Mouse (Mus musculus): ENCODE measurements around the gene Phkg2.
"Not testable (repeated sequence)": the region's sequence is repeated elsewhere in the genome, so short reads cannot be mapped to it uniquely, and the experiment has no call there.

Phkg2 gene

GRCm38 (mm10) chr7:127604256-127604655 lies 31.1 kb downstream of the Phkg2 start:
- DNase-seq = no peak

DNA sequence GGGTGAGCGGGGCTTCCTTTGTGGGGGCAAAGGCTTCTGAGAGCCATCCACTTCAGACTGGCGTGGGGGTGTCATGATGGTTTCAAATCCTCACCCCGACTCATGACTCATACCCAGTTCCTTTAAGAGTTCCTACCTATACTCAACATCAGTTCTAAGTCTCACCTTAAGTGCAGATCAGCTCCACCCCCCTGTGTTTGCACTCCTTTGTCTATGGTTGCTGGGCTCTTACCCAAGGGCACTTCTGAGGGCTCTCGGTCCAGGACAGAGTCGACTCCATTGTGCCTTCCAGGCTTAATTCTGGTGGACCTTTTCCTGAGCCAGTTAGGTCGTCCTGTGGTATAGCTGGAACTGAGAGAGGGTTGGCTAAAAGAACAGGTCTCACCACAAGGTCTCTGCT lies 34.0 kb downstream of the Phkg2 start:
- no peak for DNase-seq

DNA sequence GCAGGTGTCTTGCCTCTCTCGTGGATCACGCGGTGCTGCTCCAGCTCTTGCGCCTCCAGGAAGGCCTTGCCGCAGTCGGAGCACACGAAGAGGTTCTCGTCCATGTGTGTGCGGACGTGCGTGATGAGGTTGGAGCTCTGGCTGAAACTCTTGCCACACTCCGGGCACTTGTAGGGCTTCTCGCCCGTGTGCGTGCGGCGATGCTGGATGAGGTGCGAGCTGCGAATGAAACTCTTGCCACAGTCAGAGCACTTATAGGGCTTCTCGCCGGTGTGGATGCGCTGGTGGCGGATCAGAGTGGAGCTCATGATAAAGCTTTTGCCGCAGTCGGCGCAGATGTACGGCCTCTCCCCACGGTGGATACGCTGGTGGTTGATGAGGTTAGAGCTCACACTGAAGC lies 37.9 kb downstream of the Phkg2 start:
- no peak for DNase-seq

- DNase-seq = no peak
Observed at GRCm38 (mm10) chr7:127611561-127611960, 38.4 kb downstream of the Phkg2 start.

GRCm38 (mm10) chr7:127613501-127613900 lies 40.4 kb downstream of the Phkg2 start:
- DNase-seq = no peak

- no peak for DNase-seq
Observed at GRCm38 (mm10) chr7:127614091-127614490, 41.0 kb downstream of the Phkg2 start.

GRCm38 (mm10) chr7:127614511-127614890 lies 41.4 kb downstream of the Phkg2 start:
- peak; percentile 81 for DNase-seq

DNA sequence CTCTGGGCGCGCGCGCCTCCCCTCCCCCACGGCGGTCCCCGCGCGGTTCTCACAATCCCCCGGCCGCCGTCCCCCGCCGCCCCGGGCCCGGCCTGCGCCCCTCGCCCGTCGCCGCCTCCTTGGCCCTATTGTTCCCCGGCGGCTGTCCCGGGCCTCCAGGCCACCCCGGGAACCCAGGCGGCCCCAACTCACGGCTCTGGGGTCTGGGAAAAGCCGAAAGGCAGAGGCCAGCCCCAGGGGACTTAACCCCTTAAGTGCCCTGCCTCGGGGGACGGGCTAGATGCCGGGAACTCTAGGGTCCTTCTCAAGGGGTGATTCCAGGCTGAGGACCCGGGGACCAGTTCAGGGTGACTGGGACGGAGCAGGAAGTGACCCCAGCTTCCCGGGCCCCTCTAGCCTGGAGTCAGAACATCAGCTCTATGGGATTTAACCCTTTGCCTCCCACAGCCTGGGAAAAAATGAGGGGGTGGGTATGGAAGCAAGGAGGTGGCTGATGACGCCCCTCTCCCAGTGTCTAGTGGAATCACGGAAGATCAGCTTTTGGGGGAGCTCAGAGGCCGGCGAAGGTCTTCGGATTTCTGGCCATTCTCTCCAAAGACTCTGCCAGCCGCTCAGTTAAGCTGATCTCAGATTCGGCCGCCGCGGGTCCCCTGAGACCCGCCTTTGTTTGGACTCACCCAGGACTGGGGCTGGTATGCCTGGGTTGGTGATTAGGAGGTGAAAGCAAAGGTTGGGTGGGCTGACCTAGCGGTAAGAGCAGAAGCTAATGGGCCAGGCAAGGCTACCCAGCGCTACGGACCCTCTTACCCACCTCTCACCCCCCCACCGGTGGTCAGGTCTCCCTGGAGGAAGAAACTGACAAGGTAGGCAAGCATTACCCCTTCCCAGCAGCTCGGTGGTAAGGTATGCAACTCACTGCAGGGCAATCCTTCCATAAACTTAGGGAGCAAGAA lies 42.0 kb downstream of the Phkg2 start, which contains the start of gene Zfp629:
Gene Zfp629, minus strand, starts transcription at position 907 of the 953 bp plus-strand sequence.
- DNase-seq = peak; percentile 85

DNA sequence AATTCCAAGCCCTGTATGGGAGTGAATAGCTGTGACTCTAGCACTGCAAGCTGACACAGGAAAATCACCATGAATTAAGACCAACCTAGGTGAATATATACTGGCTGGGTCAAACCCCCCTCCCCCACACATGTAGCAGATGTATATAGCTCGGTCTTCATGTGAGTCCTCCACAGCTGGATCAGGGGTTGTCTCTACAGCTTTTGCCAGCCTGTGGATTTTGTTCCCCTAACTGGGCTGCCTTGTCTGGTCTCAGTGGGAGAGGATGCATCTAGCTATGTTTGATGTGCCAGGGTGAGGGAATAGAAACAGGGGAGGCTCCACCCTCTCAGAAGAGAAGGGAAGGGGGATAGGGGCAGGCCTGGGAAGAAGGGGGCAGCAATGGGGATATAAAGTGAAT lies 43.2 kb downstream of the Phkg2 start:
- no peak for DNase-seq

DNA sequence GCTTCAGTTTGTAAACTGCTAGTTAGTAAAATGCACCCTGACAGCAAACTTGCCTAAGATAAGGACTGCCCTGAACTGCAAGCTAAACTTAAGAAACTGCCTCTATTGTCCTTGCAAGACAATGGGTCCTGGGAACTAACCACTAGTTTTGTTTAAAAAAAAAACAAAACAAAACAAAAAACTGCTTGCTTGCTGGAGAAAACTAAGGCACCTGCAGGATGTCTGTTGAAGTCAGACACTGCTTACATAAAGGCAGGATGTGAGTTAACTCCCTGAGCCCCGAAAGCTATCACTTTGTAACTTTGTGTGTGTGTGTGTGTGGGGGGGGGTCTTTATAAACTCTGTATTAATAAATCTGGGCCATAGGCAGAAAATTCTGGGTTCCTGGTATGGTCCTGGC lies 43.7 kb downstream of the Phkg2 start:
- DNase-seq = no peak

DNA sequence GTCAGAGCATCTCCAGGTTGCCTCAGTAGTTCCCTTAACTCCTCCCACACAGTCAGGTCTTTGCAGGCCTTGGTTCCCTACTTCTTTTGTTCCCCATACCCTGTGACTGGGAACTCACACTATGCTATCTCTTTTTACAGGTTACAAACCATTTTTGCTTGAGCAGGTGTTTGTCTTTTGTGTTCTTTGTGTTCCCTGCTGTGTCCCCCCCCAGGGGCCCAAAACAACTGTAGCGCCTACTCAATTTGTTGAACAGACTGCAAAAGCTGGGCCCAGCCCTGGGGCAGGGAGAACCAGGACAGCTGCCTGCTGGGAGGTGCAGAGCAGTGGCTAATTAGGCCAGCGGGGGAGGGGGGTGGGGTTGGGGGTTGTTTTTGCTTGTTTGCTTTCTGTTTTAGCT lies 44.8 kb downstream of the Phkg2 start:
- DNase-seq = no peak

DNA sequence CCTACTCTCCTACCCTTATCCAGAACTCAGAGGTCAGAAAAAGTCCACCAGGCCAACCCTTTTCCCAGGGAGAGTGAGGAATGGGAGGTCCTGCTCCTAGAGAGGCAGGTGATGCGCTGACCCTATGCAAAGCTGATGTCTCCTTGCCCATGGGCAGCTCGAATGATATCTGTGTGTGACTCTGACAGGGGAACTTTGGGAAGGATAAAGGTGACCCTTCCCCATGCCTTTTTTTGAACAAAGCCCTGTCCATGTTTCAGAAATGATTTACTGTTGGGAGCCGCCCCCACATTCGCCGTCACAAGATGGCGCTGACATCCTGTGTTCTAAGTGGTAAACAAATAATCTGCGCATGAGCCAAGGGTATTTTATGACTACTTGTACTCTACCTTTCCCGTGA lies 45.3 kb downstream of the Phkg2 start:
- not testable (repeated sequence) for DNase-seq

GRCm38 (mm10) chr7:127626039-127626438 lies 52.9 kb downstream of the Phkg2 start:
- DNase-seq = no peak

DNA sequence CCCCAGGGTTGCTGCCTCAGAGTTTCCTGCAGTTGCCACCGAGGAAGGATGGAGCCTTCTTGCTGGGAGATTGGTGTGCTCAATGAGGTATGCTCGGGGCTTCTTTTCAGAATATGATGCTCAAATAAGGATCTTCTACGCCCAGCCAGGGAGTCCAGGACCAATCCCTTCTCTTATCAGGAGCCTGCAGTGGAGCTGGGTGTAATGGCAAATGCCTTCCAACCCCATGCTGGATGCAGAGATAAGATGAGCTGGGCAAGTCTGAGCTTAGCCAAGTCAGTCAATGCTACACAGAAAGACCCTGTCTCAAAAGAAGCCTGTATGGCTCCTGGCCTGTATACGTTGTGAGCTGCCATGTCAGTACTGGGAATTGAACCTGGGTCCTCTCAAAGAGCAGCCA lies 53.3 kb downstream of the Phkg2 start:
- no peak for DNase-seq

GRCm38 (mm10) chr7:127628646-127629045 lies 55.5 kb downstream of the Phkg2 start:
- no peak for DNase-seq

- DNase-seq = no peak
Observed at GRCm38 (mm10) chr7:127631416-127631815, 58.3 kb downstream of the Phkg2 start.
